Mouse (Mus musculus): Measurements from ENCODE around the gene Elovl6. TPM values are rescaled to one million over a fixed set of nuclear protein-coding genes. Genes with fewer than 3 reads are reported as not detected.

Elovl6 gene
- polyA plus RNA-seq, 1 experiment from 2014 or later, result 39.9 TPM

GRCm38 (mm10) chr3:129515863-129516436, 16.2 kb upstream of the Elovl6 start:
- no peak overlapping the region for H3K4me3 ChIP-seq (ENCODE audit: low read depth, low read length)
- DNase-seq (ENCODE audit: low spot score) (no peak), ATAC-seq (replicated peaks; ENCODE audit: low FRiP score) (no peak)
- 91% methylated on average over 3 of the region's 3 CpGs for WGBS
- H3K4me2 ChIP-seq (ENCODE audit: low read depth, low read length, severe bottlenecking), result no peak overlapping the region
- H3K36me3 ChIP-seq (ENCODE audit: control insufficient read depth, insufficient read depth, low read length), result no peaks in the 10 kb centered on the region
- H3K9ac ChIP-seq (ENCODE audit: low read length), result no peak overlapping the region
- no peaks in the 10 kb centered on the region for H3K4me1 ChIP-seq (replicated peaks; ENCODE audit: control insufficient read depth, insufficient read depth, low read length)
- H3K27me3 ChIP-seq (ENCODE audit: control insufficient read depth, insufficient read depth, low read length), result no peaks in the 10 kb centered on the region
- H3K27ac ChIP-seq (ENCODE audit: low read depth, low read length), result no peak overlapping the region
- H3K9me3 ChIP-seq (ENCODE audit: control insufficient read depth, low read length), result no peaks in the 10 kb centered on the region

- H3K27ac ChIP-seq (ENCODE audit: low read depth, low read length), result no peak overlapping the region
- ATAC-seq (replicated peaks; ENCODE audit: low FRiP score) (no peak), DNase-seq (ENCODE audit: low spot score) (no peak)
- H3K36me3 ChIP-seq (ENCODE audit: control insufficient read depth, insufficient read depth, low read length), result no peaks in the 10 kb centered on the region
- H3K4me1 ChIP-seq (replicated peaks; ENCODE audit: control insufficient read depth, insufficient read depth, low read length), result no peaks in the 10 kb centered on the region
- H3K4me2 ChIP-seq (ENCODE audit: low read depth, low read length, severe bottlenecking), result no peak overlapping the region
- no peaks in the 10 kb centered on the region for H3K9me3 ChIP-seq (ENCODE audit: control insufficient read depth, low read length)
- 84% methylated on average over 4 of the region's 4 CpGs for WGBS
- H3K4me3 ChIP-seq (ENCODE audit: low read depth, low read length), result no peak overlapping the region
- H3K27me3 ChIP-seq (ENCODE audit: control insufficient read depth, insufficient read depth, low read length), result no peaks in the 10 kb centered on the region
- no peak overlapping the region for H3K9ac ChIP-seq (ENCODE audit: low read length)
Measured at GRCm38 (mm10) chr3:129520499-129520898, 11.7 kb upstream of the Elovl6 start.

DNA sequence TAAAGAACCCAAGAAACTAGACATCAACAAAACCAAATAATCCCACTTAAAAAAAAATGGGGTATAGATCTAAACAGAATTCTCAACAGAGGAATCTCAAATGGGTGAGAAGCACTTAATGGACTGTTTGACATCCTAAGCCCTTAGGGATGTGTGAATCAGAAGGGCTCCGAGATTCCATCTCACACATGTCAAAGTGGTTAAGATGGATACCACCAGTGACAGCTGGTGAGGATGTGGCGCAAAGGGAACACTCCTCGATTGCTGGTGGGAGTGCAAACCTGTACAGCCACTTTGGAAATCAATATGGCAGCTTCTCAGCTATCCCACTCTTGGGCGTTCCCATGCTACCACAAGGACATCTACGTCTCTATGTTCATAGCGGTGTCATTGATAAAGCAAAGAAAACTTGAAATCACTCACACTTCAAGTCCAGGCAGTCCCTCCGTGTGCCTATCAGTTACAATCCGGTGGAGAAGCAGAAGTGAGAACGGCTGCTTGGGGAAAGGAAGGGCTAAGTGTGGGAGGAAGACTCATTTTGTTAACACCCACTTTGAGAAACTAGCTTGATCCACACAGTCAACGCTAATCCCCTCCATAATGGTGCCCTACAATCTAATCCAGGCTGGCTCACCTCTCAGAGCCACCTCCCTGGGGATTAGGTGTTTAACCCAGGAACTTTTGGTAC, 8.6 kb upstream of the Elovl6 start:
- 89% methylated on average over 10 of the region's 10 CpGs for WGBS
- Histone ChIP-seq H3K9me3 (ENCODE audit: control insufficient read depth, low read length) (no peaks in the 10 kb centered on the region), H3K4me3 (ENCODE audit: low read depth, low read length) (no peak overlapping the region), H3K4me1 (replicated peaks; ENCODE audit: control insufficient read depth, insufficient read depth, low read length) (no peaks in the 10 kb centered on the region), H3K27me3 (ENCODE audit: control insufficient read depth, insufficient read depth, low read length) (no peaks in the 10 kb centered on the region), H3K9ac (ENCODE audit: low read length) (no peak overlapping the region), H3K4me2 (ENCODE audit: low read depth, low read length, severe bottlenecking) (no peak overlapping the region), H3K36me3 (ENCODE audit: control insufficient read depth, insufficient read depth, low read length) (no peaks in the 10 kb centered on the region), H3K27ac (ENCODE audit: low read depth, low read length) (no peak overlapping the region)
- DNase-seq (ENCODE audit: low spot score) (no peak), ATAC-seq (replicated peaks; ENCODE audit: low FRiP score) (no peak)

GRCm38 (mm10) chr3:129527046-129527445, 5.1 kb upstream of the Elovl6 start:
- Histone ChIP-seq H3K9ac (ENCODE audit: low read length) (no peak overlapping the region), H3K4me3 (ENCODE audit: low read depth, low read length) (no peak overlapping the region), H3K27me3 (ENCODE audit: control insufficient read depth, insufficient read depth, low read length) (no peaks in the 10 kb centered on the region), H3K27ac (ENCODE audit: low read depth, low read length) (no peak overlapping the region), H3K9me3 (ENCODE audit: control insufficient read depth, low read length) (no peaks in the 10 kb centered on the region), H3K36me3 (ENCODE audit: control insufficient read depth, insufficient read depth, low read length) (no peaks in the 10 kb centered on the region), H3K4me2 (ENCODE audit: low read depth, low read length, severe bottlenecking) (no peak overlapping the region), H3K4me1 (replicated peaks; ENCODE audit: control insufficient read depth, insufficient read depth, low read length) (peaks cover 5% of the 10 kb centered on the region)
- ATAC-seq (replicated peaks; ENCODE audit: low FRiP score) (no peak), DNase-seq (ENCODE audit: low spot score) (no peak)
- 86% methylated on average over 3 of the region's 3 CpGs for WGBS

- Histone ChIP-seq H3K4me1 (replicated peaks; ENCODE audit: control insufficient read depth, insufficient read depth, low read length) (peaks cover 5% of the 10 kb centered on the region), H3K4me3 (ENCODE audit: low read depth, low read length) (no peak overlapping the region), H3K9me3 (ENCODE audit: control insufficient read depth, low read length) (no peaks in the 10 kb centered on the region), H3K27me3 (ENCODE audit: control insufficient read depth, insufficient read depth, low read length) (no peaks in the 10 kb centered on the region), H3K9ac (ENCODE audit: low read length) (no peak overlapping the region), H3K4me2 (ENCODE audit: low read depth, low read length, severe bottlenecking) (no peak overlapping the region), H3K36me3 (ENCODE audit: control insufficient read depth, insufficient read depth, low read length) (no peaks in the 10 kb centered on the region), H3K27ac (ENCODE audit: low read depth, low read length) (no peak overlapping the region)
- 53% methylated on average over 3 of the region's 3 CpGs for WGBS
- no peak for ATAC-seq (replicated peaks; ENCODE audit: low FRiP score)
- no peak for DNase-seq (ENCODE audit: low spot score)
Measured at GRCm38 (mm10) chr3:129529311-129529710, 2.8 kb upstream of the Elovl6 start.

DNA sequence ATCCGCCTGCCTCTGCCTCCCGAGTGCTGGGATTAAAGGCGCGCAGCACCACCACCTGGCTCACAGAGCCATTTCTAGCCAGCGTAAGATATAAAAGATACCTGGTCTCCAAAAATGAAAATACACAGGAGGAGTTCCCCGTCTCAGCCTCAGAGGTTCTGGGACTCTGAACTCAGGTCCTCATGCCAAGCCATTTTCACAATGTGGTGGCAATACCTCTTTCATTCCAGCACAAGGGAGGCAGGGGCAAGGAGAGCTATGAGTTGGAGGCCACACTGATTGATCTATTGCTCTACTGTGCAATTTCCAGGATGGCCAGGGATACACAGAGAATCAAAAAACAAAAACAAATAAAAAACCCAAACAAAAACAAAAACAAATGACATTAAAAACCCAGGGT, 1.7 kb upstream of the Elovl6 start:
- no peak overlapping the region for H3K9ac ChIP-seq (ENCODE audit: low read length)

GRCm38 (mm10) chr3:129532865-129533742, 949 bp downstream of the Elovl6 start:
- H3K4me3 ChIP-seq (ENCODE audit: low read depth, low read length), result peak overlapping the region; percentile 80
- peaks cover 17% of the 10 kb centered on the region for H3K4me1 ChIP-seq (replicated peaks; ENCODE audit: control insufficient read depth, insufficient read depth, low read length)
- H3K27ac ChIP-seq (ENCODE audit: low read depth, low read length), result peak overlapping the region; percentile 95
- no peaks in the 10 kb centered on the region for H3K9me3 ChIP-seq (ENCODE audit: control insufficient read depth, low read length)
- peak overlapping the region; percentile 73 for H3K4me2 ChIP-seq (ENCODE audit: low read depth, low read length, severe bottlenecking)
- H3K9ac ChIP-seq (ENCODE audit: low read length), result peak overlapping the region; percentile 99
- DNase-seq (ENCODE audit: low spot score) (peak; percentile 69), ATAC-seq (replicated peaks; ENCODE audit: low FRiP score) (peak; percentile 39)
- WGBS, result under 1% methylated on average over 40 of the region's 40 CpGs
- no peaks in the 10 kb centered on the region for H3K36me3 ChIP-seq (ENCODE audit: control insufficient read depth, insufficient read depth, low read length)
- H3K27me3 ChIP-seq (ENCODE audit: control insufficient read depth, insufficient read depth, low read length), result no peaks in the 10 kb centered on the region

More for the DNA sequence above, 1.7 kb upstream of the Elovl6 start:
- H3K9me3 ChIP-seq (ENCODE audit: control insufficient read depth, low read length), result no peaks in the 10 kb centered on the region
- no peak overlapping the region for H3K27ac ChIP-seq (ENCODE audit: low read depth, low read length)
- no peak for ATAC-seq (replicated peaks; ENCODE audit: low FRiP score)
- no peak for DNase-seq (ENCODE audit: low spot score)
- H3K36me3 ChIP-seq (ENCODE audit: control insufficient read depth, insufficient read depth, low read length), result no peaks in the 10 kb centered on the region
- 96% methylated on average over 6 of the region's 6 CpGs for WGBS
- peaks cover 12% of the 10 kb centered on the region for H3K4me1 ChIP-seq (replicated peaks; ENCODE audit: control insufficient read depth, insufficient read depth, low read length)
- H3K4me2 ChIP-seq (ENCODE audit: low read depth, low read length, severe bottlenecking), result no peak overlapping the region
- H3K4me3 ChIP-seq (ENCODE audit: low read depth, low read length), result no peak overlapping the region
- H3K27me3 ChIP-seq (ENCODE audit: control insufficient read depth, insufficient read depth, low read length), result no peaks in the 10 kb centered on the region

DNA sequence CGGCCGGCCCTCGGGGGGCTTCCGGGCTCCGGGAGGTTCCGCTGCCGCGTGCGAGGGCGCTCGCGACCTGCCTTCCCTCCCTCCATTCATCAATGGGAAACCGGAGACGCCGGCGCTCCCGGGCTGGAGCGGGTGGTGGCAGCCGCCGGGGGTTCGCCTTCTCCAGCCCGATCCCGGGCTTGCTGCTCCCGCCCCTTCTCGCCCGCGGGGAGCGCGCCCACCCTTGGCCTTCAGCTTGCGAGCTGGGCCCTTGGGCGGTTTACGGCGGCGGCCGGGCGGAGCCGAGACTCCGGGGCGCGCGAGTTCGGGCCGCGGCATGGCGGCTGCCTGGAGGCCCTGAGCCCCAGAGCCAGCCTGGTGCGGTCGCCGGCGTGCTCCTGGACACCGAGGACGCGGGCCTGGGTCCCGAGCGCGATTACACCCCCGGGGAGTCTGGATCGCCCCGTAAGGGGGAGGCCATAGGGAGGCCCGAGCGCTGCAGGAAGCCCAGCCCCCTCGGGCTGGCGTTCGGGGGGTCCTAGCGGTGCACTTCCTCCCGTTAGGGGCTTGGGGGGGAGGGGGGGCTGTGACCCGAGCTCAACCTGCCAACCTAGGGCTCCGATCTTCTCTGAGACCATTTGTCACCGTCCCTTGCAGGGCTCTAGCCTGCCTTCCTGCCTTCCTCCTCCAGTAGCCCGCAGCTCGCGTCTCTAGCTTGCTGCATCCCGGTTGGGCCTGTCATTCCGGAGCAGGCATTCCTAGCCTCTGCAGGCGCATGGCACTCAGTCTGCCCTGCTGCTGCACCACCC, 1.8 kb downstream of the Elovl6 start:
- Histone ChIP-seq H3K9ac (ENCODE audit: low read length) (peak overlapping the region; percentile 99), H3K27ac (ENCODE audit: low read depth, low read length) (peak overlapping the region; percentile 95), H3K4me3 (ENCODE audit: low read depth, low read length) (peak overlapping the region; percentile 80), H3K36me3 (ENCODE audit: control insufficient read depth, insufficient read depth, low read length) (no peaks in the 10 kb centered on the region), H3K4me1 (replicated peaks; ENCODE audit: control insufficient read depth, insufficient read depth, low read length) (peaks cover 17% of the 10 kb centered on the region), H3K9me3 (ENCODE audit: control insufficient read depth, low read length) (no peaks in the 10 kb centered on the region), H3K27me3 (ENCODE audit: control insufficient read depth, insufficient read depth, low read length) (no peaks in the 10 kb centered on the region), H3K4me2 (ENCODE audit: low read depth, low read length, severe bottlenecking) (peak overlapping the region; percentile 73)
- WGBS, result under 1% methylated on average over 69 of the region's 74 CpGs
- ATAC-seq (replicated peaks; ENCODE audit: low FRiP score) (peak; percentile 22), DNase-seq (ENCODE audit: low spot score) (peak; percentile 89)

Data from forebrain, embryonic 11.5 days (tissue).